Mouse (Mus musculus): Measurements from ENCODE around the gene Sptlc2. TPM values are rescaled to one million over a fixed set of nuclear protein-coding genes. Genes with fewer than 3 reads are reported as not detected.

Sptlc2 gene
- total and polyA plus RNA-seq, 3 experiments = 37.1 to 68.6 (median 49.2) TPM

GRCm38 (mm10) chr12:87266827-87267603, 121.1 kb downstream of the Sptlc2 start:
- H3K27ac ChIP-seq (ENCODE audit: insufficient read depth, low read depth) = peak overlapping the region; percentile 58
- peak overlapping the region; percentile 72 to 93 (median 91) for H3K4me3 ChIP-seq (replicated peaks in 1 of 3; ENCODE audit: low read depth in 2 of 3, low read length in 2 of 3, poor library complexity in 1 of 3)
- in situ Hi-C loops (cut with MboI; ENCODE audit: low pct_ligation_motif_present, low pct_unique_long_range_greater_than_20kb, low sequenced_read_pairs) (no loop called here), dilution Hi-C loops (cut with MboI; ENCODE audit: extremely low pct_ligation_motif_present, extremely low pct_unique_long_range_greater_than_20kb, low sequenced_read_pairs) (no loop called here)
- peak overlapping the region; percentile 65 for H3K9ac ChIP-seq (ENCODE audit: insufficient read depth, low read depth)
- H3K4me2 ChIP-seq (ENCODE audit: insufficient read depth, low read depth, poor library complexity, severe bottlenecking) = peak overlapping the region; percentile 64
- peaks cover 4 to 47% of the 10 kb centered on the region in 2 experiments; a peak in 3 of 4 replicates for H3K4me1 ChIP-seq (ENCODE audit: control insufficient read depth in 1 of 2, insufficient read depth in 2 of 2)
- H3K36me3 ChIP-seq (replicated peaks in 1 of 2; ENCODE audit: control insufficient read depth in 1 of 2, insufficient read depth in 1 of 2, low read length in 1 of 2) = peaks cover 37 to 54% of the 10 kb centered on the region in 2 experiments
- no peaks in the 10 kb centered on the region for H3K27me3 ChIP-seq (replicated peaks)
- peak; percentile 37 for DNase-seq (ENCODE audit: extremely low read depth)
- no peak for TF ChIP-seq ETS1 (conservative IDR thresholded peaks at IDR 0.05; ENCODE audit: low read depth, low read length)
- TF ChIP-seq MXI1 (IDR thresholded peaks at IDR 0.05; ENCODE audit: low read depth, low read length) = peak; percentile 50
- no peak for TF ChIP-seq UBTF (IDR thresholded peaks at IDR 0.05; ENCODE audit: low read depth, low read length)
- TF ChIP-seq POLR2AphosphoS2 (IDR thresholded peaks at IDR 0.05; ENCODE audit: low read depth, low read length) = no peak
- no peak for TF ChIP-seq CTCF (conservative IDR thresholded peaks at IDR 0.05 in 1 of 2, IDR thresholded peaks at IDR 0.05 in 1 of 2; ENCODE audit: low read depth in 2 of 2, low read length in 2 of 2)
- TF ChIP-seq ZMIZ1 (IDR thresholded peaks at IDR 0.05; ENCODE audit: low read depth, low read length) = no peak
- peaks cover 18% of the 10 kb centered on the region for H3K79me2 ChIP-seq (replicated peaks; ENCODE audit: control insufficient read depth, extremely low read depth, insufficient read depth, poor library complexity, severe bottlenecking)
- no peaks in the 10 kb centered on the region for H3K9me3 ChIP-seq (replicated peaks; ENCODE audit: low read length)

GRCm38 (mm10) chr12:87266108-87266826, 121.9 kb downstream of the Sptlc2 start, which contains the start of the genes Vipas39 and Ahsa1:
Gene Vipas39, minus strand, starts transcription at chr12:87266256.
Gene Ahsa1, plus strand, starts transcription at chr12:87266479.
- H3K36me3 ChIP-seq (replicated peaks in 1 of 2; ENCODE audit: control insufficient read depth in 1 of 2, insufficient read depth in 1 of 2, low read length in 1 of 2) = peaks cover 36 to 54% of the 10 kb centered on the region in 2 experiments
- peak within 1 kb of the TSS; percentile 72 to 95 (median 93) for H3K4me3 ChIP-seq (replicated peaks in 1 of 3; ENCODE audit: low read depth in 2 of 3, low read length in 2 of 3, poor library complexity in 1 of 3)
- peaks cover 4 to 47% of the 10 kb centered on the region in 2 experiments; a peak in 3 of 4 replicates for H3K4me1 ChIP-seq (ENCODE audit: control insufficient read depth in 1 of 2, insufficient read depth in 2 of 2)
- H3K9me3 ChIP-seq (replicated peaks; ENCODE audit: low read length) = no peaks in the 10 kb centered on the region
- peak; percentile 98 for DNase-seq (ENCODE audit: extremely low read depth)
- H3K9ac ChIP-seq (ENCODE audit: insufficient read depth, low read depth) = peak within 1 kb of the TSS; percentile 80
- peaks cover 18% of the 10 kb centered on the region for H3K79me2 ChIP-seq (replicated peaks; ENCODE audit: control insufficient read depth, extremely low read depth, insufficient read depth, poor library complexity, severe bottlenecking)
- dilution Hi-C loops (cut with MboI; ENCODE audit: extremely low pct_ligation_motif_present, extremely low pct_unique_long_range_greater_than_20kb, low sequenced_read_pairs) = no loop called here
- in situ Hi-C loops (cut with MboI; ENCODE audit: low pct_ligation_motif_present, low pct_unique_long_range_greater_than_20kb, low sequenced_read_pairs) = no loop called here
- peak within 1 kb of the TSS; percentile 85 for H3K4me2 ChIP-seq (ENCODE audit: insufficient read depth, low read depth, poor library complexity, severe bottlenecking)
- H3K27ac ChIP-seq (ENCODE audit: insufficient read depth, low read depth) = peak within 1 kb of the TSS; percentile 77
- H3K27me3 ChIP-seq (replicated peaks) = no peaks in the 10 kb centered on the region
- TF ChIP-seq JUND (conservative IDR thresholded peaks at IDR 0.05; ENCODE audit: low read depth, low read length) (0 out of 2 replicates have a peak, but pooled peaks have one; percentile 42), MXI1 (IDR thresholded peaks at IDR 0.05; ENCODE audit: low read depth, low read length) (no peak; the same call in 1 of the 2 replicates), ZMIZ1 (IDR thresholded peaks at IDR 0.05; ENCODE audit: low read depth, low read length) (peak; percentile 90), NELFE (IDR thresholded peaks at IDR 0.05; ENCODE audit: low read depth, low read length) (peak; percentile 96), NRF1 (IDR thresholded peaks at IDR 0.05; ENCODE audit: low read depth, low read length) (0 out of 2 replicates have a peak, but pooled peaks have one; percentile 12), BHLHE40 (IDR thresholded peaks at IDR 0.05; ENCODE audit: low read depth, low read length) (no peak), SMC3 (IDR thresholded peaks at IDR 0.05; ENCODE audit: low read depth, low read length) (no peak; the same call in 1 of the 2 replicates), PAX5 (IDR thresholded peaks at IDR 0.05; ENCODE audit: low read length) (no peak), TCF12 (IDR thresholded peaks at IDR 0.05; ENCODE audit: low read depth, low read length) (peak; percentile 70), CTCF (conservative IDR thresholded peaks at IDR 0.05 in 1 of 2, IDR thresholded peaks at IDR 0.05 in 1 of 2; ENCODE audit: low read depth in 2 of 2, low read length in 2 of 2) (peak in 1 of 2 experiments; percentile 28; a peak in 1 of 4 replicates), POLR2AphosphoS2 (IDR thresholded peaks at IDR 0.05; ENCODE audit: low read depth, low read length) (peak; percentile 69; the same call in 1 of the 2 replicates), RAD21 (IDR thresholded peaks at IDR 0.05; ENCODE audit: low read depth, low read length) (no peak), CHD2 (IDR thresholded peaks at IDR 0.05; ENCODE audit: low read length) (peak; percentile 88), ELF1 (IDR thresholded peaks at IDR 0.05; ENCODE audit: low read depth, low read length) (peak; percentile 92), KAT2A (IDR thresholded peaks at IDR 0.05; ENCODE audit: insufficient replicate concordance, low read length) (peak; percentile 99), SIN3A (IDR thresholded peaks at IDR 0.05; ENCODE audit: low read length) (peak; percentile 89), MEF2A (IDR thresholded peaks at IDR 0.05; ENCODE audit: borderline replicate concordance, low read depth, low read length) (peak; percentile 39; the same call in 1 of the 2 replicates), IRF4 (IDR thresholded peaks at IDR 0.05; ENCODE audit: low read depth, low read length) (0 out of 2 replicates have a peak, but pooled peaks have one; percentile 31), MAFK (IDR thresholded peaks at IDR 0.05; ENCODE audit: insufficient replicate concordance, low read length) (peak; percentile 67; the same call in 1 of the 2 replicates), MAZ (IDR thresholded peaks at IDR 0.05; ENCODE audit: low read depth, low read length) (peak; percentile 90; the same call in 1 of the 2 replicates), GABPA (IDR thresholded peaks at IDR 0.05; ENCODE audit: insufficient replicate concordance, low read depth, low read length) (peak; percentile 79; the same call in 1 of the 2 replicates), JUN (IDR thresholded peaks at IDR 0.05; ENCODE audit: insufficient read depth, low read depth, low read length) (0 out of 2 replicates have a peak, but pooled peaks have one; percentile 20), RCOR1 (conservative IDR thresholded peaks at IDR 0.05; ENCODE audit: low read depth, low read length) (no peak), TBP (conservative IDR thresholded peaks at IDR 0.05; ENCODE audit: low read depth, low read length) (peak; percentile 89)

Data from CH12.LX (cell line).